Mouse (Mus musculus) kidney, embryonic 14.5 days (tissue): ENCODE measurements around the gene Wsb1. TPM values are rescaled to one million over a fixed set of nuclear protein-coding genes. Genes with fewer than 3 reads are reported as not detected.

ENCODE experiments used
- ATAC-seq: fragments of 200-750 bp; cut with Nextera tagmentation; 2 replicates; pipeline ENCODE4 v1.8.0; 2017; ENCODE audit warnings: moderate number of reproducible peaks, mild to moderate bottlenecking, moderate TSS enrichment, moderate library complexity; ENCODE audit not compliant: low FRiP score, low TSS enrichment
- H3K27ac ChIP-seq: fragments of 300-500 bp; sonication (generic); 2 replicates; pipeline ENCODE4 v1.5.1; 2014; ENCODE audit warnings: low read depth, mild to moderate bottlenecking, low read length, moderate library complexity, mixed read lengths
- H3K27me3 ChIP-seq: fragments of 300-500 bp; sonication (generic); 2 replicates; pipeline ENCODE4 v1.6.1; 2014; ENCODE audit warnings: mild to moderate bottlenecking, low read length; ENCODE audit not compliant: control insufficient read depth, insufficient read depth
- H3K36me3 ChIP-seq: fragments of 300-500 bp; sonication (generic); 2 replicates; pipeline ENCODE4 v1.6.1; 2014; ENCODE audit warnings: low read length, mixed read lengths; ENCODE audit not compliant: control insufficient read depth, insufficient read depth
- H3K4me1 ChIP-seq: fragments of 300-500 bp; sonication (generic); 2 replicates; pipeline ENCODE4 v1.6.1; 2014; ENCODE audit warnings: low read length, mixed read lengths; ENCODE audit not compliant: control insufficient read depth, insufficient read depth
- H3K4me2 ChIP-seq: fragments of 300-500 bp; sonication (generic); replicated peaks from 2 replicates; pipeline ENCODE4 v1.6.1; 2014; ENCODE audit warnings: low read depth, mild to moderate bottlenecking, low read length
- H3K4me3 ChIP-seq: fragments of 300-500 bp; sonication (generic); 2 replicates; pipeline ENCODE4 v1.5.1; 2014; ENCODE audit warnings: mild to moderate bottlenecking, low read length
- H3K9ac ChIP-seq: fragments of 300-500 bp; sonication (generic); 2 replicates; pipeline ENCODE4 v1.6.1; 2014; ENCODE audit warnings: low read depth, mild to moderate bottlenecking, low read length, moderate library complexity
- H3K9me3 ChIP-seq: fragments of 300-500 bp; sonication (generic); 2 replicates; pipeline ENCODE4 v1.6.1; 2016; ENCODE audit warnings: low read length; ENCODE audit not compliant: control insufficient read depth
- WGBS: fragments of 180-500 bp; shearing (Covaris S2); extraction: QIAGEN DNeasy Blood & Tissue Kit; methylation state at CpG from one replicate; pipeline ENCODE4 v1.1.7; 2014; 5-methylcytosine and 5-hydroxymethylcytosine counted together
- polyA plus RNA-seq: library from polyadenylated mRNA; unstranded; fragments of >200 nt; fragmentation: Nextera tagmentation; extraction: Ambion mirVana; gene quantifications from 2 replicates; pipeline ENCODE4 v1.2.1, GENCODE M21; 2014

Gene Wsb1
- polyA plus RNA-seq, 1 experiment from 2014 or later = 403 TPM

GRCm38 (mm10) chr11:79292130-79292529 lies 37.7 kb upstream of the Wsb1 start:
- ATAC-seq = peak; percentile 58
- no peak overlapping the region for H3K9ac ChIP-seq
- no peaks in the 10 kb centered on the region for H3K27me3 ChIP-seq
- no peaks in the 10 kb centered on the region for H3K36me3 ChIP-seq
- no peaks in the 10 kb centered on the region for H3K9me3 ChIP-seq
- no peak overlapping the region for H3K4me3 ChIP-seq
- 28% methylated on average over 3 of the region's 3 CpGs for WGBS
- H3K4me1 ChIP-seq = peaks cover 44% of the 10 kb centered on the region
- H3K4me2 ChIP-seq = no peak overlapping the region
- H3K27ac ChIP-seq = peak overlapping the region; percentile 56; the same call in 1 of the 2 replicates

GRCm38 (mm10) chr11:79291651-79292050 lies 37.2 kb upstream of the Wsb1 start:
- no peaks in the 10 kb centered on the region for H3K9me3 ChIP-seq
- H3K9ac ChIP-seq = no peak overlapping the region
- H3K4me3 ChIP-seq = no peak overlapping the region
- peak overlapping the region; percentile 56; the same call in 1 of the 2 replicates for H3K27ac ChIP-seq
- no peak overlapping the region for H3K4me2 ChIP-seq
- no peaks in the 10 kb centered on the region for H3K36me3 ChIP-seq
- no peak for ATAC-seq
- peaks cover 46% of the 10 kb centered on the region for H3K4me1 ChIP-seq
- H3K27me3 ChIP-seq = no peaks in the 10 kb centered on the region
- WGBS = 34% methylated on average over 5 of the region's 5 CpGs

- Histone ChIP-seq H3K27me3 (no peaks in the 10 kb centered on the region), H3K36me3 (no peaks in the 10 kb centered on the region), H3K4me2 (no peak overlapping the region), H3K4me1 (peaks cover 49% of the 10 kb centered on the region), H3K9ac (no peak overlapping the region), H3K4me3 (no peak overlapping the region), H3K27ac (peak overlapping the region; percentile 56; the same call in 1 of the 2 replicates), H3K9me3 (no peaks in the 10 kb centered on the region)
- WGBS = 50% methylated on average over 2 of the region's 2 CpGs
- ATAC-seq = no peak
Observed at GRCm38 (mm10) chr11:79290473-79290872, 36.0 kb upstream of the Wsb1 start.

GRCm38 (mm10) chr11:79288913-79289640 lies 34.6 kb upstream of the Wsb1 start:
- Histone ChIP-seq H3K27ac (peak overlapping the region; percentile 70), H3K9ac (no peak overlapping the region), H3K4me2 (no peak overlapping the region), H3K9me3 (no peaks in the 10 kb centered on the region), H3K36me3 (no peaks in the 10 kb centered on the region), H3K4me1 (peaks cover 49% of the 10 kb centered on the region), H3K4me3 (no peak overlapping the region), H3K27me3 (no peaks in the 10 kb centered on the region)
- ATAC-seq = no peak
- WGBS = 73% methylated on average over 5 of the region's 5 CpGs

- ATAC-seq = peak; percentile 84
- peak overlapping the region; percentile 70 for H3K27ac ChIP-seq
- WGBS = 12% methylated on average over 7 of the region's 7 CpGs
Observed at GRCm38 (mm10) chr11:79288278-79288843, 33.9 kb upstream of the Wsb1 start.

GRCm38 (mm10) chr11:79287447-79287846 lies 33.0 kb upstream of the Wsb1 start:
- H3K36me3 ChIP-seq = no peaks in the 10 kb centered on the region
- H3K9ac ChIP-seq = no peak overlapping the region
- H3K4me2 ChIP-seq = no peak overlapping the region
- 46% methylated on average over 6 of the region's 6 CpGs for WGBS
- no peaks in the 10 kb centered on the region for H3K9me3 ChIP-seq
- H3K4me3 ChIP-seq = no peak overlapping the region
- H3K27me3 ChIP-seq = no peaks in the 10 kb centered on the region
- no peak for ATAC-seq
- peaks cover 45% of the 10 kb centered on the region for H3K4me1 ChIP-seq
- H3K27ac ChIP-seq = peak overlapping the region; percentile 69; the same call in 1 of the 2 replicates

More at GRCm38 (mm10) chr11:79288278-79288843, 33.9 kb upstream of the Wsb1 start:
- no peaks in the 10 kb centered on the region for H3K27me3 ChIP-seq
- H3K4me3 ChIP-seq = no peak overlapping the region
- H3K4me2 ChIP-seq = no peak overlapping the region
- H3K9ac ChIP-seq = no peak overlapping the region
- H3K36me3 ChIP-seq = no peaks in the 10 kb centered on the region
- H3K9me3 ChIP-seq = no peaks in the 10 kb centered on the region
- peaks cover 45% of the 10 kb centered on the region for H3K4me1 ChIP-seq

- Histone ChIP-seq H3K9me3 (no peaks in the 10 kb centered on the region), H3K4me3 (no peak overlapping the region), H3K27ac (no peak overlapping the region), H3K4me1 (peaks cover 41% of the 10 kb centered on the region), H3K36me3 (no peaks in the 10 kb centered on the region), H3K9ac (no peak overlapping the region; the same call in 1 of the 2 replicates), H3K27me3 (no peaks in the 10 kb centered on the region), H3K4me2 (no peak overlapping the region)
- WGBS = 79% methylated on average over 9 of the region's 9 CpGs
- no peak for ATAC-seq
Observed at GRCm38 (mm10) chr11:79286305-79286799, 31.9 kb upstream of the Wsb1 start.

- H3K9ac ChIP-seq = no peak overlapping the region
- no peak overlapping the region for H3K27ac ChIP-seq
- ATAC-seq = no peak
- no peaks in the 10 kb centered on the region for H3K36me3 ChIP-seq
- H3K9me3 ChIP-seq = no peaks in the 10 kb centered on the region
- H3K4me3 ChIP-seq = no peak overlapping the region
- no peaks in the 10 kb centered on the region for H3K27me3 ChIP-seq
- H3K4me2 ChIP-seq = no peak overlapping the region
- peaks cover 32% of the 10 kb centered on the region for H3K4me1 ChIP-seq
- WGBS = 93% methylated on average over 4 of the region's 4 CpGs
Observed at GRCm38 (mm10) chr11:79283350-79284030, 29.0 kb upstream of the Wsb1 start.
